Mouse (Mus musculus) CH12.LX (cell line): ENCODE results near the gene Gm20683.

ENCODE experiments used
- CTCF ChIP-seq, 2 experiments: IDR thresholded peaks in 1 of 2; conservative IDR thresholded peaks in 1 of 2; 2 replicates each; pipeline ENCODE4 v1.5.1; 2011 to 2012; ENCODE audit warnings: low read depth in 2 of 2, low read length in 2 of 2, improper control_type of control experiment in 1 of 2, inconsistent platforms in 1 of 2, mild to moderate bottlenecking in 1 of 2, moderate library complexity in 1 of 2
- EP300 ChIP-seq: IDR thresholded peaks from 2 replicates; pipeline ENCODE4 v1.6.1; 2011; ENCODE audit warnings: low read length, improper control_type of control experiment
- POLR2AphosphoS2 ChIP-seq: IDR thresholded peaks from 2 replicates; pipeline ENCODE4 v1.6.1; 2011; ENCODE audit warnings: low read depth, low read length, improper control_type of control experiment
- RCOR1 ChIP-seq: conservative IDR thresholded peaks from 2 replicates; pipeline ENCODE4 v1.6.1; 2012; ENCODE audit warnings: low read depth, mild to moderate bottlenecking, inconsistent platforms, low read length, improper control_type of control experiment
- TCF12 ChIP-seq: IDR thresholded peaks from 2 replicates; pipeline ENCODE4 v1.6.1; 2014; ENCODE audit warnings: low read depth, mild to moderate bottlenecking, inconsistent platforms, low read length, improper control_type of control experiment
- ZC3H11A ChIP-seq: IDR thresholded peaks from 2 replicates; pipeline ENCODE4 v1.6.1; 2012; ENCODE audit warnings: low read depth, mild to moderate bottlenecking, inconsistent platforms, low read length, improper control_type of control experiment
- ZKSCAN1 ChIP-seq: IDR thresholded peaks from 2 replicates; pipeline ENCODE4 v1.6.1; 2012; ENCODE audit warnings: low read depth, inconsistent platforms, low read length, improper control_type of control experiment, borderline replicate concordance

GRCm38 (mm10) chr17:25843636-25844395 lies 2.3 kb upstream of the Gm20683 start:
- no peak for TF ChIP-seq CTCF (conservative IDR thresholded peaks at IDR 0.05 in 1 of 2, IDR thresholded peaks at IDR 0.05 in 1 of 2; ENCODE audit: low read depth in 2 of 2, low read length in 2 of 2)
- no peak for TF ChIP-seq EP300
- no peak for TF ChIP-seq TCF12
- no peak for TF ChIP-seq POLR2AphosphoS2
- no peak for TF ChIP-seq ZC3H11A
- TF ChIP-seq ZKSCAN1, result no peak
- TF ChIP-seq RCOR1, result no peak
